Mouse (Mus musculus) neutrophil, adult 5-6 weeks (primary cell): ENCODE results near the gene Aldh1b1. TPM values are rescaled to one million over a fixed set of nuclear protein-coding genes. Genes with fewer than 3 reads are reported as not detected.

Source experiments
- ATAC-seq: fragments of 151-379, 151-347 bp; 2 replicates; pipeline ENCODE4 v1.8.0; 2017; ENCODE audit warnings: mild to moderate bottlenecking, moderate TSS enrichment; ENCODE audit not compliant: insufficient number of reproducible peaks, poor library complexity, low FRiP score, severe bottlenecking; ENCODE audit errors: extremely low read depth
- total RNA-seq: library from RNA; stranded (forward); fragments of 200-1000 nt; gene quantifications from 2 replicates; pipeline ENCODE4 v1.2.3, GENCODE M21; 2017

The Aldh1b1 gene
- total RNA-seq, 1 experiment from 2014 or later: 5.0 TPM

GRCm38 (mm10) chr4:45771173-45771572 is 27.6 kb upstream of the Aldh1b1 start:
- no peak for ATAC-seq

- no peak for ATAC-seq
Measured at GRCm38 (mm10) chr4:45771619-45772018, 27.2 kb upstream of the Aldh1b1 start.

GRCm38 (mm10) chr4:45783671-45784070 is 15.2 kb upstream of the Aldh1b1 start:
- ATAC-seq: no peak

GRCm38 (mm10) chr4:45785959-45786358 is 12.9 kb upstream of the Aldh1b1 start:
- ATAC-seq: no peak

- no peak for ATAC-seq
Measured at GRCm38 (mm10) chr4:45786674-45787073, 12.1 kb upstream of the Aldh1b1 start.

GRCm38 (mm10) chr4:45788446-45789081 is 10.3 kb upstream of the Aldh1b1 start:
- no peak for ATAC-seq

GRCm38 (mm10) chr4:45789263-45789958 is 9.4 kb upstream of the Aldh1b1 start:
- no peak for ATAC-seq

GRCm38 (mm10) chr4:45790018-45790417 is 8.8 kb upstream of the Aldh1b1 start:
- no peak for ATAC-seq

GRCm38 (mm10) chr4:45795191-45795811 is 3.5 kb upstream of the Aldh1b1 start:
- no peak for ATAC-seq

- ATAC-seq: no peak
Measured at GRCm38 (mm10) chr4:45796760-45797159, 2.1 kb upstream of the Aldh1b1 start.

- ATAC-seq: no peak
Measured at GRCm38 (mm10) chr4:45799956-45800537, 1.2 kb downstream of the Aldh1b1 start.

- no peak for ATAC-seq
Measured at GRCm38 (mm10) chr4:45802900-45803299, 4.1 kb downstream of the Aldh1b1 start.

GRCm38 (mm10) chr4:45808034-45808433 is 9.2 kb downstream of the Aldh1b1 start:
- ATAC-seq: no peak

- ATAC-seq: no peak
Measured at GRCm38 (mm10) chr4:45811250-45811649, 12.4 kb downstream of the Aldh1b1 start.

- ATAC-seq: no peak
Measured at GRCm38 (mm10) chr4:45815542-45815941, 16.7 kb downstream of the Aldh1b1 start.

- ATAC-seq: no peak
Measured at GRCm38 (mm10) chr4:45818814-45819207, 20.0 kb downstream of the Aldh1b1 start.

- ATAC-seq: no peak
Measured at GRCm38 (mm10) chr4:45819208-45819931, 20.5 kb downstream of the Aldh1b1 start.

GRCm38 (mm10) chr4:45820074-45820830 is 21.4 kb downstream of the Aldh1b1 start:
- ATAC-seq: no peak

- no peak for ATAC-seq
Measured at GRCm38 (mm10) chr4:45821995-45822394, 23.2 kb downstream of the Aldh1b1 start.
